Mouse (Mus musculus): ENCODE data around the gene Defb29.
A peak's percentile ranks its signal among the peaks of the same experiment; 100 is the strongest.

GRCm38 (mm10) chr2:152572114-152572794 is 32.4 kb upstream of the Defb29 start, which contains the start of gene Defb21:
- TF ChIP-seq CTCF (IDR thresholded peaks at IDR 0.05; ENCODE audit: borderline replicate concordance, insufficient read depth, low read depth, low read length) (peak; percentile 20; the same call in 1 of the 2 replicates), POLR2A (IDR thresholded peaks at IDR 0.05; ENCODE audit: borderline replicate concordance, insufficient read depth, low read length) (no peak)

All from cerebellum, adult 2 months (tissue).